Mouse (Mus musculus) heart, embryonic 16.5 days (tissue): Measurements from ENCODE around the gene Thyn1. TPM values are rescaled to one million over a fixed set of nuclear protein-coding genes. Genes with fewer than 3 reads are reported as not detected.

Experiments used
- ATAC-seq: fragments of 200-750 bp; cut with Nextera tagmentation; replicated peaks from 2 replicates; pipeline ENCODE4 v1.8.0; 2017; ENCODE audit warnings: moderate number of reproducible peaks; ENCODE audit not compliant: insufficient read depth, low FRiP score; ENCODE audit errors: extremely low read depth
- H3K27ac ChIP-seq: fragments of 300-500 bp; sonication (generic); 2 replicates; pipeline ENCODE4 v1.5.1; 2014; ENCODE audit warnings: mild to moderate bottlenecking, low read length, control low read depth, moderate library complexity
- H3K27me3 ChIP-seq: fragments of 300-500 bp; sonication (generic); 2 replicates; pipeline ENCODE4 v1.6.1; 2014; ENCODE audit warnings: low read length, mixed read lengths; ENCODE audit not compliant: control insufficient read depth, insufficient read depth
- H3K36me3 ChIP-seq: fragments of 300-500 bp; sonication (generic); 2 replicates; pipeline ENCODE4 v1.6.1; 2014; ENCODE audit not compliant: control insufficient read depth, insufficient read depth
- H3K4me1 ChIP-seq: fragments of 300-500 bp; sonication (generic); 2 replicates; pipeline ENCODE4 v1.6.1; 2014; ENCODE audit warnings: low read length, mixed read lengths; ENCODE audit not compliant: control insufficient read depth, insufficient read depth
- H3K4me2 ChIP-seq: fragments of 300-500 bp; sonication (generic); 2 replicates; pipeline ENCODE4 v1.6.1; 2014; ENCODE audit warnings: low read depth, mild to moderate bottlenecking, control low read depth, low read length
- H3K4me3 ChIP-seq: fragments of 300-500 bp; sonication (generic); 2 replicates; pipeline ENCODE4 v1.5.1; 2014; ENCODE audit warnings: mild to moderate bottlenecking, control low read depth, low read length
- H3K9ac ChIP-seq: fragments of 300-500 bp; sonication (generic); 2 replicates; pipeline ENCODE4 v1.6.1; 2014; ENCODE audit warnings: low read length, control low read depth
- H3K9me3 ChIP-seq: fragments of 300-500 bp; sonication (generic); replicated peaks from 2 replicates; pipeline ENCODE4 v1.6.1; 2016; ENCODE audit warnings: low read length; ENCODE audit not compliant: control insufficient read depth
- WGBS: fragments of 180-500 bp; shearing (Covaris S2); extraction: QIAGEN DNeasy Blood & Tissue Kit; methylation state at CpG from one replicate; pipeline ENCODE4 v1.1.7; 2014; 5-methylcytosine and 5-hydroxymethylcytosine counted together
- polyA plus RNA-seq: library from polyadenylated mRNA; unstranded; fragments of >200 nt; fragmentation: Nextera tagmentation; extraction: Ambion mirVana; gene quantifications from 2 replicates; pipeline ENCODE4 v1.2.1, GENCODE M21; 2015

The Thyn1 gene
- polyA plus RNA-seq, 1 experiment from 2014 or later, result 90.6 TPM

DNA sequence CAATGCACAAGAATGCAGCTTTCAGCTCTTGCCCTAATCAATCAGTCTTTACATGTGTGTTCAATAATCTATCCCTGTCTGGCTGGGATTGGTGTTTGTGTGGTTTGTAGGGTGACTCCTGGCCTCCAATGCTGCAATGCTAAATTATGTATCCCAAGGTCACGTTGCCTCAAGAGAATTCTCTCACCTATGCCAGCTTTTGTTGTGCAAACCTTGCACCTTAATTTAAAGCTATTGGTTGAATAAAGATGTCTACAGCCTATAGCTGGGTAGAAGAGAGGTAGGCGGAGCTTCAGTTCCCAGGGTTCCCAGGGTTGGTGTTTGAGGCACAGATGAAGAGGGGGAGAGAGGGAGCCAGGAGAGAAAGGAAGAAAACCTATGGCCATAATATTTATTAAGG lies 2.0 kb upstream of the Thyn1 start:
- no peak for ATAC-seq
- Histone ChIP-seq H3K9me3 (no peaks in the 10 kb centered on the region), H3K9ac (no peak overlapping the region), H3K4me1 (peaks cover 15% of the 10 kb centered on the region), H3K4me3 (no peak overlapping the region), H3K4me2 (no peak overlapping the region), H3K27ac (no peak overlapping the region), H3K36me3 (no peaks in the 10 kb centered on the region), H3K27me3 (no peaks in the 10 kb centered on the region)
- WGBS, result 98% methylated on average over 2 of the region's 2 CpGs

DNA sequence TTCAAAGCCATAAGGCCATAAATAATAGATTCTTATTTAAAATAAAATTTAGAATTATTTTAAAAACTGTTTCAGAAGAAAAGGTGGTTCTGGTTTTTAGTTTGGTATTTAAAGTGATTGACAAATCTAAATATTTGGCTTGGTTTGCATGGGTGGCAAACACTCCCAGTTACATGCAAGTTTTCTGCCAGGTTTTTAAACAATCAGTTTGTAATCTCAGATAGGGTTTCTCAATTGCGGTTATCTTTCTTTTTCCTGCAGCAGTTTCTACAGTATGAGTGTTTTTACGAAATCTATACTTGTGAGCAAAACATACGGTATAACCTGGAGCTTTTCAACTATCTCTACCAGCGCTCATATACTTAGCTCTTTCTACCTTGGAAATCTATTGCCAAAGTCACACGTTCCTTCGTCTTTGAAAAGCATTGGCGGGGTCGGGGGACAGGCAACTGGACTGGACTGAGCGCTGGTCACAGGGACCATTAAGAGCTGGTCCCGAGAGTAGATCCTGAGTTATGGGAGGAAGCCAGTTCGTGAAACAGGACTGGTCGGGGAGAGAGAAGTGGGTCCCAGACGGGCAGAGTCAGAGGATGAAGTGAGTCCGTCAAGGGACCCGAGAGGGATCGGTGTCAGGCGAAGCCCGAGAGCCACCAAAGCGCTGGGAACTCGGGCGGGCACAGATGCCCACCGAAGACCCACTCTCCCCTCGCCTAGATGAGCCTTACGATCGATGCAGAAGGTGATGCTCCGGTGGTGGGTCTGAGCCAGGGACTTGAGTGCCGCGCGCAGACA lies 645 bp upstream of the Thyn1 start:
- H3K4me1 ChIP-seq, result peaks cover 15% of the 10 kb centered on the region
- no peaks in the 10 kb centered on the region for H3K9me3 ChIP-seq
- peak overlapping the region; percentile 90 for H3K4me2 ChIP-seq
- peak; percentile 43 for ATAC-seq
- H3K27me3 ChIP-seq, result no peaks in the 10 kb centered on the region
- WGBS, result 2% methylated on average over 29 of the region's 29 CpGs
- H3K36me3 ChIP-seq, result peaks cover 6% of the 10 kb centered on the region; the same call in 1 of the 2 replicates
- H3K27ac ChIP-seq, result peak overlapping the region; percentile 64
- peak overlapping the region; percentile 69 for H3K4me3 ChIP-seq
- peak overlapping the region; percentile 83 for H3K9ac ChIP-seq

DNA sequence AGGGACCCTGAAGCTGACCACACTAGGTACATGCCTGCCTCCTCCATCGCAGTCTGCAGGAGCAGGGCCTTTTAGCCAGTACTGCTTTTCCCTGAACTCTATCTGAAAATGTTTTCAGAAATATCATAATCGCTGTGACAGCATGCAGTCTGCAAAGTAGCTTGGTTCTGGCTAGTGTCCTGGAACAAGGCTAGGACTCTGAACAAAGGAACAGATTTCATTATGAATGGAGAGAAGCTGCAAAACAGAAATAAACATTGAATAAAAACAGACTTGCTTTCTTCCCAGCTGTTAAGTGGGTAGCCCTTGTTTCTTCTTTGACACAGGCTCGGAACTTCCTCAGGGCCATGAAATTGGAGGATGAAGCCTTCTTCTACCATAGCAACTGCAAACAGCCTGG lies 5.7 kb downstream of the Thyn1 start:
- H3K36me3 ChIP-seq, result peaks cover 51% of the 10 kb centered on the region
- H3K4me2 ChIP-seq, result no peak overlapping the region
- ATAC-seq, result no peak
- H3K4me3 ChIP-seq, result no peak overlapping the region
- no peaks in the 10 kb centered on the region for H3K9me3 ChIP-seq
- no peaks in the 10 kb centered on the region for H3K27me3 ChIP-seq
- H3K27ac ChIP-seq, result no peak overlapping the region
- H3K4me1 ChIP-seq, result peaks cover 8% of the 10 kb centered on the region
- H3K9ac ChIP-seq, result no peak overlapping the region
- WGBS, result 86% methylated on average over 3 of the region's 3 CpGs

DNA sequence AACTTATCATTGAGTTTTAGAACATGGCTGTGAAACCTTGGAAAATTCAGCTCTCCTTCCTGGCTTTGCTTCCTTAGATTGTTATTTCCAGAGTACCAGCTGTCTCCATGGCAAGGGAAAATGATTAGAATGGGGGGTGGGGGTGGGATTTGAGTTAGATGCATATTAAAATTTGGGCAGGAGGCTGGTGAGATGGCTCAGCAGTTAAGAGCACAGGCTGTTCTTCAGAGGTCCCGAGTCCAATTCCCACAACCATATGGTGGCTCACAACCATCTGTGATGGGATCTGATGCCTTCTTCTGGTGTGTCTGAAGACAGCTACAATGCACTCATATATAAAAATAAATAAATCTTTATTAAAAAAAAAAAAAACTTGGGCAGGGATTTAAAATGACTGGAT lies 6.4 kb downstream of the Thyn1 start:
- no peak for ATAC-seq
- WGBS, result 90% methylated on average over 1 of the region's 1 CpGs
- Histone ChIP-seq H3K27ac (no peak overlapping the region), H3K4me1 (peaks cover 3% of the 10 kb centered on the region; the same call in 1 of the 2 replicates), H3K36me3 (peaks cover 57% of the 10 kb centered on the region), H3K9ac (no peak overlapping the region), H3K4me2 (no peak overlapping the region), H3K27me3 (no peaks in the 10 kb centered on the region), H3K9me3 (no peaks in the 10 kb centered on the region), H3K4me3 (no peak overlapping the region)

DNA sequence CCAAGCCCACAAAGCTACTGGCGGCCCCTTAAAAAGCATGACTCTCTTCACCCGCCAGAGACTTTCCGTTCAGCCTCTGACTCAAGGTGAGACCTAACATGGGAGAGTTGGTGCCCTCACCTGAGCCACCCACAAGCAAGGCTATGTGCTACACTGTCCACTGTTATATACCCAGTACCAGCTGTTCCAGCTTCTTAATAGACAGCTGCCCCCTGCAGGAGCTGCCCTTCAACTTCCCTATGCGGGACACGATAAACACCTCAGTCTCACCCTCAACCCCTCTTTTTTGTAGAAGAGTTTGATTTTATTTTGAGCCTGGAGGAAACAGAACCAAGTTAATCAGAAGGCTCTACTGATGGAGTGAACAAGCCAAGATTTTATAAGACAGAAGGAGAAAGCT lies 7.4 kb downstream of the Thyn1 start:
- H3K36me3 ChIP-seq, result peaks cover 64% of the 10 kb centered on the region
- no peak overlapping the region for H3K4me2 ChIP-seq
- WGBS, result 94% methylated on average over 5 of the region's 5 CpGs
- H3K27me3 ChIP-seq, result no peaks in the 10 kb centered on the region
- no peaks in the 10 kb centered on the region for H3K9me3 ChIP-seq
- no peak overlapping the region for H3K9ac ChIP-seq
- no peak for ATAC-seq
- no peak overlapping the region for H3K27ac ChIP-seq
- H3K4me3 ChIP-seq, result no peak overlapping the region
- H3K4me1 ChIP-seq, result no peaks in the 10 kb centered on the region

DNA sequence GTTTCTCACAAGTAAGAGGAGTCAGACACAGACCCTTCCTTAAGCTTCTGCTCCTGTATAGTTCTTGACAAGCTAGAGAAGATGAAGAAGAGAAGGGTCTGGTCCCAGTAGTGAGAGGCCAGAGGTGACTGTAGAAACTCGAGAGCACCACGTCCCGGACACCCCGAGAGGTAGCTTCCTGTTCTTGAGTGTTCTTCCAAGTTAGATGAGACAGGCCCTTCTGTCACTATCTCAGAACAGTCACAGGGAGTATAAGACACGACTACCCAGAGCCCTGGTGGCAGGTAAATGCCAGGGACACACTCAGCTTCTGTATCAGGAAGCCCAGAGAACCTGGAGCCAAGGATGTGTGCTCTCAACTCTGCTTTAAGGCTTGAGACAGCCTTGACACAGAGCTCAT lies 9.7 kb downstream of the Thyn1 start:
- Histone ChIP-seq H3K27ac (no peak overlapping the region), H3K4me2 (no peak overlapping the region), H3K36me3 (peaks cover 72% of the 10 kb centered on the region), H3K4me1 (no peaks in the 10 kb centered on the region), H3K27me3 (no peaks in the 10 kb centered on the region), H3K9ac (no peak overlapping the region), H3K9me3 (no peaks in the 10 kb centered on the region), H3K4me3 (no peak overlapping the region)
- ATAC-seq, result no peak
- WGBS, result 77% methylated on average over 5 of the region's 5 CpGs

DNA sequence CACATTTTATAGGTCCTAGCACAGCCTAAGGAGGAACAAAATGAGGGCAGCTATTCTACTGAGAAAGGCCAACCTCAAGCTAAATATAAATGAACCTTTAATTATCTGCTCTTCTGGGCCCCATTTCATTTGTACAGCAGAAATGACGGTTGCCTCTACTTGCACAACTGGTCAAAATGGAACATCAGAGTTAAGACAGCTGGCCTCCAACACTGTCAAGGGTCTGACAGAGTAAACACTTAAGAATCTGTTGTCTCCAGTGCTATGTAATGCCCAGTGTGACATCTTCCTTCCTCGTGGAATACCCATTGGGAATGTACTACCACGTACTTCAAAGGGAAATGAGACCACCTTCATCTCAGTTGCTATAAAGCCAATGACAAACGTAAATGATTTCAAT lies 12.1 kb downstream of the Thyn1 start:
- no peak overlapping the region for H3K27ac ChIP-seq
- H3K9me3 ChIP-seq, result no peaks in the 10 kb centered on the region
- 88% methylated on average over 4 of the region's 4 CpGs for WGBS
- H3K27me3 ChIP-seq, result no peaks in the 10 kb centered on the region
- H3K4me3 ChIP-seq, result no peak overlapping the region
- ATAC-seq, result no peak
- peaks cover 71% of the 10 kb centered on the region for H3K36me3 ChIP-seq
- no peak overlapping the region for H3K4me2 ChIP-seq
- no peak overlapping the region for H3K9ac ChIP-seq
- H3K4me1 ChIP-seq, result no peaks in the 10 kb centered on the region

DNA sequence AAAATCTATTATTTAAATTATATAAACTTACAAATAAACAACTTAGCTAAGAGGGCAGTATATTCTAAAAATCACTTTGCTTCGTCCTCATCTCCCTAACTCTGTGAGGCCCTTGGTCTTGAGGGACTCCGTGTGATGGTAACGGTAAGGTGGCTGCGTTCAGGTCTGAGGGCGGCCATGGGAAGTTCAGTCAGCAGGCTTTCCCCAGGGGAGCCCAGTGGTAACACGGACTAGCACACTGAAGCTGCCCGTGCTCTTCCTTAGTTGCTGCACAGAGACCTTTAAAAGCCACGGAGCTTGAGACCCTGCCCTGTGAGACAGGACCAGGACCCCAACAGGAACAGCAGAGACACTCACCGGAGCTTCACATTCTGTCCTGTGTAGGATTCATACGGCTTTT lies 19.5 kb downstream of the Thyn1 start:
- WGBS, result 95% methylated on average over 10 of the region's 10 CpGs

DNA sequence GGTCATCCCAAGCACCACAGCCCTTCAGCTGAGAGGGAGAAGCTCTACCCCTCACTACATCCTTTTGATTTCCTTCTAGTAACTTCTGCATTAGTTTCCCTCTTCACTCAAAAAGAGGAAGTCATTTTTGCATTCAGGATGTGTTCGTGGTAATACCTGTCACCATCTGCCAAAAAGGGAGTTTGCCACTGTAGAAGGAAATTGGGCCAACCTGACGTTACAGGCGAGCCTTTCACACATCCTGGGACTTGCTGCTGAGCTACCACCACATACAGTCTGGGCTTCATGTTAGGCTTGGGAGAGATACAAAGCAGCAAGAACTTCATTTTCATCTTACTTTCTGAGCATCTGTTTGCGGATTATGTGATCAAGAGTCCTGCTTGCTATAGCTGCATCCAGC lies 24.2 kb downstream of the Thyn1 start:
- Histone ChIP-seq H3K36me3 (peaks cover 6% of the 10 kb centered on the region), H3K27me3 (no peaks in the 10 kb centered on the region), H3K27ac (no peak overlapping the region), H3K4me3 (no peak overlapping the region), H3K4me2 (no peak overlapping the region), H3K4me1 (peaks cover 25% of the 10 kb centered on the region), H3K9me3 (no peaks in the 10 kb centered on the region), H3K9ac (no peak overlapping the region)
- 72% methylated on average over 4 of the region's 4 CpGs for WGBS
- no peak for ATAC-seq

More for the DNA sequence above, 19.5 kb downstream of the Thyn1 start:
- Histone ChIP-seq H3K4me2 (no peak overlapping the region), H3K4me3 (no peak overlapping the region), H3K9me3 (no peaks in the 10 kb centered on the region), H3K27ac (no peak overlapping the region), H3K9ac (no peak overlapping the region), H3K27me3 (no peaks in the 10 kb centered on the region), H3K36me3 (peaks cover 38% of the 10 kb centered on the region), H3K4me1 (no peaks in the 10 kb centered on the region)
- no peak for ATAC-seq
